ENCODE assay signal across 13 mouse cellular contexts in the genomic region with DNA sequence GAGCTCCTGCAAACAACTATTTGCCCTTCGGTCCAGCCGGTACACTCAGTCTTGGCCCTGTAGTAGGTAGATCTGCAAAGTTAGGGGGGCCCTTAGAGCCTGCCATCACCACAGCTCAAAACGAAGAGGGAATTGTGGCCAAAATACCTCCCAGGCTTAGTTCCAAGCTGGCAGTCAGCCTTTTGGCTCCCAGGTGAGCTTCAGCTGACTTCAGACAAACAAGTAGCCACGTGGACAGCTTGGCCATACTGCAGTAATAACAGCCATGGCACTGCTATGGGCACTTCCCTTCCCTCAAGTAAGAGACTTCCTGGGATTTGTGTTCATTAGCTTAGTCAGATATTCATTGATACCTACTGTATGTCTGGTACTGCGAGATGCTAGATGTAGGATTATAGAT.
DNase-seq lines count a peak whose midpoint lies in the region; ATAC-seq and TF ChIP-seq lines count a peak whose summit lies in the region.
"Had no signal": no experiment of that assay in that cellular context is flagged by ENCODE, and none has a peak within 500 bp of the region (broad histone marks: within the 10 kb centered on the region; RNA-seq: fewer than 3 reads in every experiment).

No protein-coding gene starts in this region.

- TF ChIP-seq CTCF in lung, adult 2 months (IDR thresholded peaks at IDR 0.05; ENCODE audit: insufficient read depth, low read length), result no peak

- 59% methylated on average over 5 of the region's 5 CpGs for WGBS in lung, adult 2 months

- ATAC-seq in erythroblast, adult 5-6 weeks (replicated peaks; ENCODE audit: low FRiP score, poor library complexity, severe bottlenecking), result no peak
- ATAC-seq: liver, postnatal 0 days had no signal

- no peak for TF ChIP-seq POLR2A in lung, adult 2 months (IDR thresholded peaks at IDR 0.05; ENCODE audit: borderline replicate concordance, extremely low read depth, low read depth, low read length)

- peak; percentile 12 for DNase-seq in gastrocnemius, adult 18-20 months (ENCODE audit: low spot score)
- DNase-seq in gastrocnemius, postnatal 10 days, result no peak
- peak; percentile 39 for DNase-seq in lung, postnatal 25 days (ENCODE audit: low spot score)
- no peak for DNase-seq in lung, adult 2 months
- DNase-seq in fibroblast of lung, adult 2 months (ENCODE audit: low read depth), result peak; percentile 63
- peak; percentile 76 for DNase-seq in kidney, postnatal 25 days
- no peak for DNase-seq in thymus, postnatal 36 days
- DNase-seq: gastrocnemius, postnatal 36 days; liver, postnatal 0 days; thymus, adult 2 months had no signal

- H3K4me1 ChIP-seq in lung, adult 2 months (ENCODE audit: control insufficient read depth, insufficient read depth, low read length), result peaks cover 10% of the 10 kb centered on the region
- H3K4me1 ChIP-seq: limb, embryonic 10.5 days had no signal

- no peak overlapping the region for H3K4me3 ChIP-seq in lung, adult 2 months (replicated peaks; ENCODE audit: extremely low read depth, low read depth, low read length)
- H3K4me3 ChIP-seq: forebrain, embryonic 10.5 days; limb, embryonic 10.5 days had no signal

Comparison
In these comparisons a context has a peak if more than half of its experiments do, and no peak if none do; other contexts are left out.
1. DNase-seq: peak in gastrocnemius, adult 18-20 months (single experiment), lung, postnatal 25 days (single experiment), fibroblast of lung, adult 2 months (single experiment) and kidney, postnatal 25 days (2 of 2); none in gastrocnemius, postnatal 10 days (single experiment), lung, adult 2 months (single experiment) and thymus, postnatal 36 days (0 of 2).